Mouse (Mus musculus) testis, postnatal 14 days (tissue): ENCODE results near the gene Gm8068.
"Not testable (repeated sequence)": the region's sequence is repeated elsewhere in the genome, so short reads cannot be mapped to it uniquely, and the experiment has no call there.

Experiments used
- DNase-seq: peaks from one replicate; pipeline ENCODE4 v3.0.0; 2021; ENCODE audit warnings: low spot score

Gm8068 gene

DNA sequence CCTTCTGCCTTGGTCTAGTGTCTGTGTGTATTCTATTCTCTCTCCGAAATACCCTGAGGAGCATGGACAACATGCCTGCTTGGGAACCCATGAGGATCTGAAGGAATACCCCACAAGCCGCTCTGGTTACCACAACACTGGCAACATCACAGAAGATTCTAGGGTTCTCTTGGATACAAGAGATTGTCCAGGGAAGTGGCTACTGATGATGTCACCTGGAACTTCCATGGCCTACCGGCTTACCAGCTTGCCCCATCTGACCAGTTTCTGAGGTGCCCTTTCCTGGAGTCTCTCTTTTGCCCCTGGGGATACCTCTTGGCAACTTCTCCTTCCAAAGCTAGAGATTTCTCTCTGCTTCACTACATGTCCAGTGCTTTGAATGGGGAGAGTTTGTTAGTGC lies at the start of gene Gm8068:
Gm8068 (minus strand) TSS at position 101 of the 400 bp plus-strand sequence.
- DNase-seq, result not testable (repeated sequence)

DNA sequence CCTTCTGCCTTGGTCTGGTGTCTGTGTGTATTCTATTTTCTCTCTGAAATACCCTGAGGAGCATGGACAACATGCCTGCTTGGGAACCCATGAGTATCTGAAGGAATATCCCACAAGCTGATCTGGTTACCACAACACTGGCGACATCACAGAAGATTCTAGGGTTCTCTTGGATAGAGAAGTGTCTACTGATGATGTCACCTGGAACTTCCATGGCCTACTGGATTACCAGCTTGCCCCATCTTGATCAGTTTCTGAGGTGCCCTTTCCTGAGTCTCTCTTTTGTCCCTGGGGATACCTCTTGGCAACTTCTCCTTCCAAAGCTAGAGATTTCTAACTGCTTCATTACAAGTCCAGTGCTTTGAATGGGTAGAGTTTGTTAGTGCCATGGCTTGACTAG lies 48.8 kb upstream of the Gm8068 start, which contains the start of gene Gm7929:
Gm7929 (minus strand) TSS at position 101 of the 400 bp plus-strand sequence.
- DNase-seq, result not testable (repeated sequence)

DNA sequence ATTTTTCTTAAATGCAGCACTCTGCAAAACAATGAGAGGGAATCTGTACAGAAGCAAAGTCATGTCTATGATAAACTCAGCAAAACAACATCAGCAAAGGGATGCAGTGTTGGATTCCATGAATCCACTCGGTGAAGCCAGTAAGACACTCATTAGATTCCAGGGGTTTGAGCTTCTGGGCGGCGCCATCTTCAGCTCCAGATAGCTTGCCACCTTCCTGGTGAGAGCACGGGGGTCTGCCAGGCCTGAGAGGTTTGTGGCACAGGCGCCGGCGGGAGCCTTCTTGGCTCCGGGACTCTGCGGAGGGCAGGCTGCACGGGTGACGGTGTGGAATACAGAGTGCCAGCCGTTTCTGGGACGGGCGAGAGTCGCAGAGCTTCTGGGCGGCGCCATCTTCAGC lies 21.8 kb upstream of the Gm8068 start:
- not testable (repeated sequence) for DNase-seq

DNA sequence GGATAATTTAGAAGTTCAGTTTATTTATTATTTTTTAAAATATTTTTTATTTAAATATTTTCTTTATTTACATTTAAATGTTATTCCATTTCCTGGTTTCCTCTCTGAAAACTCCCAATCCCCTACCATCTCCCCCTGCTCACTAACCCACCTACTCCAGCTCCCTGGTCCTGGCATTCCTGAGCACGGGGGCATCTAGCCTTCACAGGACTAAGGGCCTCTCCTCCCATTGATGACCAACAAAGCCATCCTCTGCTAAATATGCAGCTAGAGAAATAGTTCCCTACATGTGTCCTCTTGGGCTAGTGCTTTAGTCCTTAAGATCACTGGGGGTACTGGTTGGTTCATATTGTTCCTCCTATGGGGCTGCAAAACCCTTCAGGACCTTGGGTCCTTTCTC lies 15.5 kb upstream of the Gm8068 start:
- not testable (repeated sequence) for DNase-seq

DNA sequence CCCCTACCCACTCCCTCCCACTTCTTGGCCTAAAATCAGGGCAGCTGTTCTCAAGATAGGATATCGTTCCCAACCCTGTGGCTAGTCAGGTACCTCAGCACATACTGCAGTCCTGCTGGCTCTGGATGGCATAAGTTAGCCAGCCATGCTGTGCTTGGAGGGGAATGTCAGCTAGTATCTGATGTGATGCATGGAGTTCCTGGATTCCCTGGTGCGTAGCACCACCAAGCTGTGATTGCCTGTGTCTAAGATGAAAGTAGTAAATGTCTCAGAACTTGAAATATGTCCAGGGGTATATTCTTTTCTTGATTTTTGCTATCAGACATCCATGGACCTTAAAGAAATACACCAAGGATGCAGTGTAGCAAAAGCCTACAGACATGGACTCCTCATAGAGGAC lies 53.5 kb downstream of the Gm8068 start:
- DNase-seq, result not testable (repeated sequence)
